Mouse (Mus musculus) embryonic facial prominence, embryonic 14.5 days (tissue): ENCODE measurements around the gene Camk2b. TPM values are rescaled to one million over a fixed set of nuclear protein-coding genes. Genes with fewer than 3 reads are reported as not detected.

Experiments
- ATAC-seq: fragments of 200-750 bp; cut with Nextera tagmentation; 2 replicates; pipeline ENCODE4 v1.8.0; 2017; ENCODE audit warnings: low read depth, moderate number of reproducible peaks, moderate TSS enrichment
- DNase-seq: peaks from one replicate; pipeline ENCODE4 v3.0.0-alpha.2; 2015; ENCODE audit warnings: low spot score
- H3K27ac ChIP-seq: fragments of 300-500 bp; sonication (generic); replicated peaks from 2 replicates; pipeline ENCODE4 v1.5.1; 2014; ENCODE audit warnings: low read depth, mild to moderate bottlenecking, low read length, moderate library complexity
- H3K27me3 ChIP-seq: fragments of 300-500 bp; sonication (generic); replicated peaks from 2 replicates; pipeline ENCODE4 v1.6.1; 2014; ENCODE audit warnings: low read length; ENCODE audit not compliant: control insufficient read depth, insufficient read depth
- H3K36me3 ChIP-seq: fragments of 300-500 bp; sonication (generic); 2 replicates; pipeline ENCODE4 v1.6.1; 2014; ENCODE audit warnings: low read length, mixed read lengths; ENCODE audit not compliant: control insufficient read depth, insufficient read depth
- H3K4me1 ChIP-seq: fragments of 300-500 bp; sonication (generic); 2 replicates; pipeline ENCODE4 v1.6.1; 2014; ENCODE audit warnings: antibody characterized with exemption, low read length; ENCODE audit not compliant: control insufficient read depth, insufficient read depth
- H3K4me2 ChIP-seq: fragments of 300-500 bp; sonication (generic); 2 replicates; pipeline ENCODE4 v1.6.1; 2014; ENCODE audit warnings: low read depth, mild to moderate bottlenecking, low read length, moderate library complexity, mixed read lengths
- H3K4me3 ChIP-seq: fragments of 300-500 bp; sonication (generic); 2 replicates; pipeline ENCODE4 v1.5.1; 2014; ENCODE audit warnings: low read depth, mild to moderate bottlenecking, low read length
- H3K9ac ChIP-seq: fragments of 300-500 bp; sonication (generic); 2 replicates; pipeline ENCODE4 v1.6.1; 2014; ENCODE audit warnings: low read depth, mild to moderate bottlenecking, low read length, moderate library complexity, mixed read lengths
- H3K9me3 ChIP-seq: fragments of 300-500 bp; sonication (generic); 2 replicates; pipeline ENCODE4 v1.6.1; 2016; ENCODE audit warnings: low read length; ENCODE audit not compliant: control insufficient read depth
- WGBS: fragments of 180-500 bp; shearing (Covaris S2); extraction: QIAGEN DNeasy Blood & Tissue Kit; methylation state at CpG from one replicate; pipeline ENCODE4 v1.1.7; 2014; 5-methylcytosine and 5-hydroxymethylcytosine counted together
- polyA plus RNA-seq: library from polyadenylated mRNA; unstranded; fragments of >200 nt; fragmentation: Nextera tagmentation; extraction: Ambion mirVana; gene quantifications from 2 replicates; pipeline ENCODE4 v1.2.1, GENCODE M21; 2014

Camk2b gene
- polyA plus RNA-seq, 1 experiment from 2014 or later = 9.2 TPM

- Histone ChIP-seq H3K4me3 (no peak overlapping the region), H3K9ac (no peak overlapping the region), H3K27me3 (no peaks in the 10 kb centered on the region), H3K4me1 (no peaks in the 10 kb centered on the region), H3K9me3 (no peaks in the 10 kb centered on the region), H3K27ac (no peak overlapping the region), H3K36me3 (no peaks in the 10 kb centered on the region), H3K4me2 (no peak overlapping the region)
- ATAC-seq = no peak
- peak; percentile 69 for DNase-seq
- WGBS = 42% methylated on average over 4 of the region's 4 CpGs
Measured at GRCm38 (mm10) chr11:5990910-5991309, 75.3 kb downstream of the Camk2b start.

- ATAC-seq (no peak), DNase-seq (no peak)
- WGBS = 81% methylated on average over 15 of the region's 16 CpGs
- Histone ChIP-seq H3K27ac (no peak overlapping the region), H3K9me3 (no peaks in the 10 kb centered on the region), H3K4me1 (no peaks in the 10 kb centered on the region), H3K4me3 (no peak overlapping the region), H3K4me2 (no peak overlapping the region), H3K27me3 (no peaks in the 10 kb centered on the region), H3K9ac (no peak overlapping the region), H3K36me3 (no peaks in the 10 kb centered on the region)
Measured at GRCm38 (mm10) chr11:5989954-5990593, 76.1 kb downstream of the Camk2b start.

GRCm38 (mm10) chr11:5988126-5988525 is 78.0 kb downstream of the Camk2b start:
- WGBS = 77% methylated on average over 10 of the region's 10 CpGs
- no peak for ATAC-seq
- Histone ChIP-seq H3K4me3 (no peak overlapping the region), H3K27me3 (no peaks in the 10 kb centered on the region), H3K4me2 (no peak overlapping the region), H3K9me3 (no peaks in the 10 kb centered on the region), H3K36me3 (no peaks in the 10 kb centered on the region), H3K9ac (no peak overlapping the region), H3K4me1 (no peaks in the 10 kb centered on the region), H3K27ac (no peak overlapping the region)
- DNase-seq = no peak

GRCm38 (mm10) chr11:5983629-5984028 is 82.5 kb downstream of the Camk2b start:
- Histone ChIP-seq H3K36me3 (no peaks in the 10 kb centered on the region), H3K4me2 (no peak overlapping the region), H3K27ac (no peak overlapping the region), H3K9me3 (no peaks in the 10 kb centered on the region), H3K4me1 (no peaks in the 10 kb centered on the region), H3K9ac (no peak overlapping the region), H3K27me3 (no peaks in the 10 kb centered on the region), H3K4me3 (no peak overlapping the region)
- no peak for ATAC-seq
- DNase-seq = no peak
- 90% methylated on average over 5 of the region's 5 CpGs for WGBS

GRCm38 (mm10) chr11:5981323-5981722 is 84.8 kb downstream of the Camk2b start:
- H3K4me3 ChIP-seq = no peak overlapping the region
- H3K36me3 ChIP-seq = no peaks in the 10 kb centered on the region
- WGBS = 84% methylated on average over 5 of the region's 7 CpGs
- no peaks in the 10 kb centered on the region for H3K4me1 ChIP-seq
- no peak for ATAC-seq
- H3K27me3 ChIP-seq = no peaks in the 10 kb centered on the region
- no peak overlapping the region for H3K27ac ChIP-seq
- H3K9me3 ChIP-seq = no peaks in the 10 kb centered on the region
- no peak overlapping the region for H3K9ac ChIP-seq
- no peak overlapping the region for H3K4me2 ChIP-seq
- DNase-seq = no peak

GRCm38 (mm10) chr11:5980561-5980960 is 85.6 kb downstream of the Camk2b start:
- Histone ChIP-seq H3K4me3 (no peak overlapping the region), H3K27me3 (no peaks in the 10 kb centered on the region), H3K9ac (no peak overlapping the region), H3K9me3 (no peaks in the 10 kb centered on the region), H3K4me1 (no peaks in the 10 kb centered on the region), H3K36me3 (no peaks in the 10 kb centered on the region), H3K4me2 (no peak overlapping the region), H3K27ac (no peak overlapping the region)
- ATAC-seq (no peak), DNase-seq (no peak)
- 61% methylated on average over 5 of the region's 8 CpGs for WGBS

- ATAC-seq (no peak), DNase-seq (no peak)
- H3K36me3 ChIP-seq = no peaks in the 10 kb centered on the region
- WGBS = 100% methylated on average over 2 of the region's 2 CpGs
- H3K4me3 ChIP-seq = no peak overlapping the region
- no peak overlapping the region for H3K27ac ChIP-seq
- no peak overlapping the region for H3K4me2 ChIP-seq
- H3K9me3 ChIP-seq = no peaks in the 10 kb centered on the region
- no peak overlapping the region for H3K9ac ChIP-seq
- H3K27me3 ChIP-seq = no peaks in the 10 kb centered on the region
- no peaks in the 10 kb centered on the region for H3K4me1 ChIP-seq
Measured at GRCm38 (mm10) chr11:5980108-5980507, 86.1 kb downstream of the Camk2b start.

- DNase-seq (no peak), ATAC-seq (no peak)
- H3K9ac ChIP-seq = no peak overlapping the region
- H3K4me3 ChIP-seq = no peak overlapping the region
- no peaks in the 10 kb centered on the region for H3K36me3 ChIP-seq
- WGBS = 79% methylated on average over 7 of the region's 7 CpGs
- no peaks in the 10 kb centered on the region for H3K27me3 ChIP-seq
- no peaks in the 10 kb centered on the region for H3K4me1 ChIP-seq
- H3K4me2 ChIP-seq = no peak overlapping the region
- no peaks in the 10 kb centered on the region for H3K9me3 ChIP-seq
- no peak overlapping the region for H3K27ac ChIP-seq
Measured at GRCm38 (mm10) chr11:5979088-5979487, 87.1 kb downstream of the Camk2b start.

- peak; percentile 51 for ATAC-seq
- Histone ChIP-seq H3K36me3 (no peaks in the 10 kb centered on the region), H3K27ac (no peak overlapping the region), H3K4me2 (no peak overlapping the region), H3K9ac (no peak overlapping the region; the same call in 1 of the 2 replicates), H3K4me1 (peaks cover 10% of the 10 kb centered on the region; the same call in 1 of the 2 replicates), H3K9me3 (no peaks in the 10 kb centered on the region), H3K4me3 (no peak overlapping the region), H3K27me3 (no peaks in the 10 kb centered on the region)
- 21% methylated on average over 8 of the region's 9 CpGs for WGBS
- peak; percentile 38 for DNase-seq
Measured at GRCm38 (mm10) chr11:5976106-5976505, 90.1 kb downstream of the Camk2b start.
